Comparison of ENCODE assay signal across 1 mouse cellular context in genomic region chr15:99726549-99726948, GRCm38 (mm10).
TF ChIP-seq lines count a peak whose summit lies in the region.

No protein-coding gene starts in this region.

TF ChIP-seq in MEL, 35 proteins besides CTCF, POLR2A, EP300 and RAD21 (continued from another document):
- TF ChIP-seq NRF1 (IDR thresholded peaks at IDR 0.05; ENCODE audit: insufficient read depth, low read depth, low read length, poor library complexity, severe bottlenecking) (no peak), CHD2 (IDR thresholded peaks at IDR 0.05; ENCODE audit: low read length) (no peak), TBP (IDR thresholded peaks at IDR 0.05; ENCODE audit: low read depth, low read length) (no peak), MAX (IDR thresholded peaks at IDR 0.05; ENCODE audit: low read length) (no peak)
